28 mouse cellular contexts compared by ENCODE assay signal in genomic region chr1:67065347-67066270, GRCm38 (mm10). TPM values are rescaled to one million over a fixed set of nuclear protein-coding genes. Genes with fewer than 3 reads are reported as not detected.
A peak's percentile ranks its signal among the peaks of the same experiment; 100 is the strongest.
DNase-seq lines count a peak whose midpoint lies in the region; ATAC-seq and TF ChIP-seq lines count a peak whose summit lies in the region.
"Had no signal": no experiment of that assay in that cellular context is flagged by ENCODE, and none has a peak within 500 bp of the region (broad histone marks: within the 10 kb centered on the region; RNA-seq: fewer than 3 reads in every experiment).

No protein-coding gene starts in this region.

- no peak for TF ChIP-seq EP300 in stomach, postnatal 0 days (optimal IDR thresholded peaks at IDR 0.05)

- peak; percentile 15 for DNase-seq in adrenal gland, adult 2 months
- DNase-seq in adrenal gland, postnatal 10 days, result no peak
- no peak for DNase-seq in stomach, postnatal 0 days (ENCODE audit: low spot score)
- DNase-seq in mesoderm, embryonic 11.5 days (ENCODE audit: low read depth, low spot score), result peak; percentile 22
- DNase-seq in urinary bladder, adult 2 months (ENCODE audit: low spot score), result no peak
- no peak for DNase-seq in liver
- DNase-seq: adrenal gland, postnatal 14 days; cerebellum, adult 11 months; cerebellum, adult 2 months; cerebellum, postnatal 10 days; cerebellum, postnatal 36 days; embryo, embryonic 11 days; gastrocnemius, adult 2 months; gastrocnemius, postnatal 14 days; heart, adult 18-20 months; heart, postnatal 14 days; heart, postnatal 4 days had no signal

- whole genome bisulfite sequencing in stomach, embryonic 14.5 days, result 63% methylated on average over 9 of the region's 9 CpGs
- 52% methylated on average over 9 of the region's 9 CpGs for WGBS in stomach, postnatal 0 days
- WGBS in stomach, embryonic 16.5 days, result 56% methylated on average over 9 of the region's 9 CpGs

- no peak overlapping the region for H3K27ac ChIP-seq in stomach, embryonic 14.5 days (ENCODE audit: low read length)
- no peak overlapping the region for H3K27ac ChIP-seq in stomach, postnatal 0 days (replicated peaks)
- H3K27ac ChIP-seq in stomach, embryonic 16.5 days (ENCODE audit: low read length), result no peak overlapping the region
- H3K27ac ChIP-seq: embryonic facial prominence, embryonic 10.5 days; embryonic facial prominence, embryonic 13.5 days; forebrain, embryonic 12.5 days; gastrocnemius, adult 2 months; heart, embryonic 13.5 days; hindbrain, embryonic 14.5 days; hindbrain, postnatal 0 days had no signal

- H3K36me3 ChIP-seq in stomach, embryonic 14.5 days (ENCODE audit: control insufficient read depth, insufficient read depth, low read length), result no peaks in the 10 kb centered on the region
- no peaks in the 10 kb centered on the region for H3K36me3 ChIP-seq in stomach, postnatal 0 days (ENCODE audit: control insufficient read depth, insufficient read depth, low read length)
- no peaks in the 10 kb centered on the region for H3K36me3 ChIP-seq in stomach, embryonic 16.5 days (ENCODE audit: control insufficient read depth, insufficient read depth, low read length)
- H3K36me3 ChIP-seq: embryonic facial prominence, embryonic 10.5 days; embryonic facial prominence, embryonic 13.5 days; forebrain, embryonic 12.5 days; heart, embryonic 13.5 days had no signal

- H3K27me3 ChIP-seq in stomach, embryonic 14.5 days (ENCODE audit: control insufficient read depth, insufficient read depth, low read length), result no peaks in the 10 kb centered on the region
- no peaks in the 10 kb centered on the region for H3K27me3 ChIP-seq in stomach, postnatal 0 days (ENCODE audit: control insufficient read depth, insufficient read depth, low read length)
- H3K27me3 ChIP-seq in stomach, embryonic 16.5 days (ENCODE audit: control insufficient read depth, insufficient read depth, low read length), result no peaks in the 10 kb centered on the region
- H3K27me3 ChIP-seq: embryonic facial prominence, embryonic 13.5 days; forebrain, embryonic 12.5 days; heart, embryonic 13.5 days had no signal

- no peaks in the 10 kb centered on the region for H3K9me3 ChIP-seq in stomach, embryonic 14.5 days (ENCODE audit: control insufficient read depth, low read depth, low read length)
- no peaks in the 10 kb centered on the region for H3K9me3 ChIP-seq in stomach, postnatal 0 days (ENCODE audit: control insufficient read depth, low read length)
- no peaks in the 10 kb centered on the region for H3K9me3 ChIP-seq in stomach, embryonic 16.5 days (replicated peaks; ENCODE audit: control insufficient read depth, low read length)
- H3K9me3 ChIP-seq: embryonic facial prominence, embryonic 10.5 days; embryonic facial prominence, embryonic 13.5 days; forebrain, embryonic 12.5 days; heart, embryonic 13.5 days had no signal

- H3K4me1 ChIP-seq in stomach, embryonic 14.5 days (ENCODE audit: control insufficient read depth, insufficient read depth, low read length), result no peaks in the 10 kb centered on the region
- H3K4me1 ChIP-seq in stomach, postnatal 0 days (replicated peaks; ENCODE audit: control insufficient read depth, insufficient read depth), result no peaks in the 10 kb centered on the region
- H3K4me1 ChIP-seq in stomach, embryonic 16.5 days (ENCODE audit: control insufficient read depth, insufficient read depth, low read length), result no peaks in the 10 kb centered on the region
- H3K4me1 ChIP-seq: embryonic facial prominence, embryonic 10.5 days; embryonic facial prominence, embryonic 13.5 days; forebrain, embryonic 12.5 days; heart, embryonic 13.5 days had no signal

- no peak overlapping the region for H3K9ac ChIP-seq in stomach, embryonic 14.5 days (replicated peaks; ENCODE audit: low read depth, low read length)
- no peak overlapping the region for H3K9ac ChIP-seq in stomach, postnatal 0 days (ENCODE audit: low read length)
- no peak overlapping the region for H3K9ac ChIP-seq in stomach, embryonic 16.5 days (ENCODE audit: low read length)
- H3K9ac ChIP-seq: embryonic facial prominence, embryonic 13.5 days; forebrain, embryonic 12.5 days; heart, embryonic 13.5 days; hindbrain, embryonic 14.5 days had no signal

- TF ChIP-seq CTCF in stomach, postnatal 0 days (IDR thresholded peaks at IDR 0.05; ENCODE audit: low read depth), result no peak

- ATAC-seq in stomach, embryonic 14.5 days (ENCODE audit: insufficient number of reproducible peaks, insufficient read depth, low FRiP score, low read depth), result peak; percentile 79
- ATAC-seq in stomach, postnatal 0 days (ENCODE audit: low FRiP score, low TSS enrichment), result no peak
- ATAC-seq in stomach, embryonic 16.5 days (ENCODE audit: insufficient read depth, low FRiP score), result peak; percentile 59
- ATAC-seq: activated CD4-positive, CD25-positive, alpha-beta regulatory T cell, adult 4 months; forebrain, embryonic 16.5 days; hindbrain, postnatal 0 days had no signal

- H3K4me3 ChIP-seq in stomach, embryonic 14.5 days (ENCODE audit: low read depth, low read length), result no peak overlapping the region
- H3K4me3 ChIP-seq in stomach, postnatal 0 days (ENCODE audit: low read depth, low read length), result no peak overlapping the region
- no peak overlapping the region for H3K4me3 ChIP-seq in stomach, embryonic 16.5 days (replicated peaks; ENCODE audit: low read length)
- H3K4me3 ChIP-seq: embryonic facial prominence, embryonic 10.5 days; embryonic facial prominence, embryonic 13.5 days; erythroblast, embryonic 14.5 days; forebrain, embryonic 12.5 days; gastrocnemius, adult 2 months; heart, embryonic 13.5 days had no signal

- no peak overlapping the region for H3K4me2 ChIP-seq in stomach, embryonic 14.5 days (replicated peaks; ENCODE audit: low read depth, low read length)
- no peak overlapping the region for H3K4me2 ChIP-seq in stomach, postnatal 0 days (replicated peaks; ENCODE audit: low read depth)
- H3K4me2 ChIP-seq in stomach, embryonic 16.5 days (ENCODE audit: low read depth, low read length), result no peak overlapping the region
- H3K4me2 ChIP-seq: embryonic facial prominence, embryonic 13.5 days; forebrain, embryonic 12.5 days; heart, embryonic 13.5 days; hindbrain, embryonic 14.5 days had no signal

RNA-seq across cellular contexts. Expression of gene Lancl1, which starts 26.9 kb away (rescaled TPM):
- 10 to 100 TPM; 48.4 to 53.4 TPM for total RNA-seq in adrenal gland, adult 2 months (2021)
- polyA plus RNA-seq in adrenal gland, adult 2 months (2012; rRNA removed), result 37.8 and 58.0 TPM in 2 replicates
- total RNA-seq in adrenal gland, postnatal 10 days (2021), result 10 to 100 TPM; 48.0 to 49.9 TPM
- polyA plus RNA-seq in stomach, embryonic 14.5 days (2014; fragmentation: Nextera tagmentation; extraction: Ambion mirVana), result 127 and 142 TPM in 2 replicates
- 49.4 and 56.3 TPM in 2 replicates for polyA plus RNA-seq in stomach, postnatal 0 days (2015; fragmentation: Nextera tagmentation; extraction: Ambion mirVana)
- 77.7 and 85.9 TPM in 2 replicates for polyA plus RNA-seq in stomach, embryonic 16.5 days (2015; fragmentation: Nextera tagmentation; extraction: Ambion mirVana)
- 95.6 and 133 TPM in 2 replicates for polyA plus RNA-seq in urinary bladder, adult 2 months (2012; rRNA removed)

RNA-seq across cellular contexts. Expression of gene Cps1, which starts 57.2 kb away (rescaled TPM):
- 1 to 10 TPM in 1 of 2 experiments, under 1 TPM in 1; 0.14 to 6.0 TPM for total RNA-seq in adrenal gland, adult 2 months (2021)
- 0.10 TPM in 1 of 2 replicates, not detected in the other for polyA plus RNA-seq in adrenal gland, adult 2 months (2012; rRNA removed)
- 100 to 1,000 TPM in 1 of 2 experiments, 10 to 100 TPM in 1; 44.6 to 143 TPM for total RNA-seq in adrenal gland, postnatal 10 days (2021)
- polyA plus RNA-seq in stomach, embryonic 14.5 days (2014; fragmentation: Nextera tagmentation; extraction: Ambion mirVana), result 0.49 and 2.4 TPM in 2 replicates
- 0.45 and 0.69 TPM in 2 replicates for polyA plus RNA-seq in stomach, postnatal 0 days (2015; fragmentation: Nextera tagmentation; extraction: Ambion mirVana)
- 49.1 and 56.7 TPM in 2 replicates for polyA plus RNA-seq in stomach, embryonic 16.5 days (2015; fragmentation: Nextera tagmentation; extraction: Ambion mirVana)
- polyA plus RNA-seq in urinary bladder, adult 2 months (2012; rRNA removed), result 0.01 and 0.04 TPM in 2 replicates
- total RNA-seq: gastrocnemius, adult 2 months had no signal
- polyA plus RNA-seq: activated CD4-positive, CD25-positive, alpha-beta regulatory T cell, adult 4 months had no signal

Comparison
In these comparisons a context has a peak if more than half of its experiments do, and no peak if none do; other contexts are left out.
1. DNase-seq: peak in adrenal gland, adult 2 months (single experiment) and mesoderm, embryonic 11.5 days (single experiment); none in adrenal gland, postnatal 10 days (single experiment), stomach, postnatal 0 days (single experiment), urinary bladder, adult 2 months (single experiment) and liver (single experiment).
2. RNA of gene Cps1, which starts 57.2 kb away (polyA plus RNA-seq): 49.1 to 56.7 TPM in stomach, embryonic 16.5 days; 0.49 to 2.4 TPM in stomach, embryonic 14.5 days, 0.45 to 0.69 TPM in stomach, postnatal 0 days, 0.10 TPM in adrenal gland, adult 2 months and 0.01 to 0.04 TPM in urinary bladder, adult 2 months; every median in the first group is over 10 times any median in the second.